Mouse (Mus musculus): Measurements from ENCODE around the gene Kctd7. TPM values are rescaled to one million over a fixed set of nuclear protein-coding genes. Genes with fewer than 3 reads are reported as not detected.
A peak's percentile ranks its signal among the peaks of the same experiment; 100 is the strongest.

The Kctd7 gene
- total RNA-seq, 2 experiments from 2014 or later: 2.4 to 2.9 TPM

- intact Hi-C loops (cut with DNase I): no loop called here
- no peak for TF ChIP-seq CTCF (IDR thresholded peaks at IDR 0.05)
- Histone ChIP-seq H3K4me3 (0 out of 2 replicates have a peak overlapping the region, but pooled peaks have one; percentile 3), H3K27ac (peak overlapping the region; percentile 96)
- DNase-seq: peak; percentile 50
These were observed 55.8 kb downstream of the Kctd7 start for GRCm38 (mm10) chr5:130200233-130201029.

- Histone ChIP-seq H3K27ac (peak overlapping the region; percentile 48), H3K4me3 (no peak overlapping the region)
- DNase-seq: no peak
- intact Hi-C loops (cut with DNase I): no loop called here
- no peak for TF ChIP-seq CTCF (IDR thresholded peaks at IDR 0.05)
These were observed 59.3 kb downstream of the Kctd7 start for GRCm38 (mm10) chr5:130203948-130204347.

DNA sequence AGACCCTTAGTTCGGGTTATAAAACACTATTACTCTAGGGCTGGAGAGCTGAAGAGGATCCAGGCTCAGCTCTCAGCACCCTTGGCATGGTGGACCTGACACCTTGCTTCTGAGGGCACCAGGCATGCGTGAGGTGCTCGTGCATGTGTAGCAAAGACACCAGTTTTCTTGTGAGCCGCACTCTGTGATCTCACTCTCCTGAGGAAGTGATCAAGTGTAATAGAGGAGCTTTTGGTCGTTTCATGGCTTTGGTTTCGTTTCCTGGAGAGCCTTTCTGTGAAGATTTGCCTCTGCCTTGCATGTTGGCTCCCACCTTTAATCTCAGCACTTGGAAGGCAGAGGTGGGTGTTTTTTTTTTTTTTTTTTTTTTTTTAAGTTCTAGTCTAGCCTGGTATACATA, 59.9 kb downstream of the Kctd7 start:
- Histone ChIP-seq H3K4me3 (no peak overlapping the region), H3K27ac (peak overlapping the region; percentile 48)
- intact Hi-C loops (cut with DNase I): no loop called here
- DNase-seq: no peak
- TF ChIP-seq CTCF (IDR thresholded peaks at IDR 0.05): no peak

Other genes with a start within 250 kb of the Kctd7 start
- under 1 TPM; 0.20 to 0.45 TPM for gene Zbed5, start 249.1 kb upstream of the Kctd7 start, total RNA-seq (2021)
- 100 to 1,000 TPM; 314 to 437 TPM for gene Phkg1, start 246.3 kb upstream of the Kctd7 start, total RNA-seq (2021)
- not detected for gene Nupr1l, start 236.3 kb upstream of the Kctd7 start, total RNA-seq (2021)
- 10 to 100 TPM; 21.4 to 22.9 TPM for gene Vkorc1l1, start 202.9 kb upstream of the Kctd7 start, total RNA-seq (2021)
- gene Gusb, start 141.8 kb upstream of the Kctd7 start, total RNA-seq (2021): 1 to 10 TPM; 5.6 to 8.3 TPM
- 10 to 100 TPM in 1 of 2 experiments, 1 to 10 TPM in 1; 9.3 to 13.2 TPM for gene Asl, start 115.6 kb upstream of the Kctd7 start, total RNA-seq (2021)
- 10 to 100 TPM; 18.7 to 19.3 TPM for gene Crcp, start 115.6 kb upstream of the Kctd7 start, total RNA-seq (2021)
- gene Tpst1, start 71.5 kb upstream of the Kctd7 start, total RNA-seq (2021): 1 to 10 TPM; 3.7 to 5.4 TPM
- gene Rabgef1, start 26.9 kb downstream of the Kctd7 start, total RNA-seq (2021): 100 to 1,000 TPM in 1 of 2 experiments, 10 to 100 TPM in 1; 90.5 to 140 TPM
- gene Tmem248, start 72.2 kb downstream of the Kctd7 start, total RNA-seq (2021): 10 to 100 TPM; 42.9 to 46.7 TPM
- gene Sbds, start 110.7 kb downstream of the Kctd7 start, total RNA-seq (2021): 10 to 100 TPM; 27.5 to 34.5 TPM
- 1 to 10 TPM; 9.5 TPM for gene Tyw1, start 110.8 kb downstream of the Kctd7 start, total RNA-seq (2021)
- under 1 TPM in 1 of 2 experiments, not detected in 1; 0.05 TPM for gene Caln1, start 224.6 kb downstream of the Kctd7 start, total RNA-seq (2021)
- gene A330070K13Rik, start 239.8 kb downstream of the Kctd7 start, total RNA-seq (2021): not detected